Mouse (Mus musculus) regulatory T cell (primary cell): ENCODE measurements at regions not wholly inside any gene's neighbourhood (a gene's known extent, or its start where the extent isn't known, plus 50 kb on each side); places are given as distances from the start of the nearest gene placed in this dataset.

Source experiments
- in situ Hi-C: fragments of 300-600 bp; cut with MboI, MseI; formaldehyde crosslinking; loops from one replicate; pipeline ENCODE4 v1.15.1; 2025; ENCODE audit warnings: high pct_unique_total_duplicates

- in situ Hi-C loops = no loop called here
Measured at GRCm38 (mm10) chr13:97617511-97618189, 142.8 kb downstream of the Gm10260 start.

- in situ Hi-C loops = no loop called here
Measured at GRCm38 (mm10) chr13:97616919-97617318, 143.5 kb downstream of the Gm10260 start.

GRCm38 (mm10) chr13:97607221-97607723, 153.2 kb downstream of the Gm10260 start:
- in situ Hi-C loops = no loop called here

GRCm38 (mm10) chr13:97604451-97604850, 156.0 kb downstream of the Gm10260 start:
- in situ Hi-C loops = no loop called here

- in situ Hi-C loops = no loop called here
Measured at GRCm38 (mm10) chr13:97601135-97601730, 159.2 kb downstream of the Gm10260 start.

GRCm38 (mm10) chr13:97600136-97600535, 160.3 kb downstream of the Gm10260 start:
- in situ Hi-C loops = no loop called here

- in situ Hi-C loops = no loop called here
Measured at GRCm38 (mm10) chr13:97598507-97599431, 161.7 kb downstream of the Gm10260 start.

- in situ Hi-C loops = loop anchor here (5.0 kb wide), 1 partner anchor 368 kb away; no protein-coding TSS in a partner anchor
Measured at GRCm38 (mm10) chr13:97594851-97595250, 165.6 kb downstream of the Gm10260 start.

- in situ Hi-C loops = loop anchor here (5.0 kb wide), 1 partner anchor 362 kb away; no protein-coding TSS in a partner anchor
Measured at GRCm38 (mm10) chr13:97589626-97590025, 170.8 kb downstream of the Gm10260 start.

- in situ Hi-C loops = no loop called here
Measured at GRCm38 (mm10) chr13:97588085-97588484, 172.3 kb downstream of the Gm10260 start.

GRCm38 (mm10) chr13:97587088-97587487, 173.3 kb downstream of the Gm10260 start:
- in situ Hi-C loops = no loop called here

- in situ Hi-C loops = no loop called here
Measured at GRCm38 (mm10) chr13:97584045-97584444, 176.4 kb downstream of the Gm10260 start.

GRCm38 (mm10) chr13:97581380-97581779, 179.1 kb downstream of the Gm10260 start:
- in situ Hi-C loops = no loop called here

GRCm38 (mm10) chr13:97580241-97580874, 180.1 kb downstream of the Gm10260 start:
- in situ Hi-C loops = no loop called here

GRCm38 (mm10) chr13:97578595-97578994, 181.8 kb downstream of the Gm10260 start:
- in situ Hi-C loops = no loop called here

GRCm38 (mm10) chr13:97577081-97577785, 183.2 kb downstream of the Gm10260 start:
- in situ Hi-C loops = no loop called here

- in situ Hi-C loops = no loop called here
Measured at GRCm38 (mm10) chr13:97573601-97574000, 186.8 kb downstream of the Gm10260 start.

GRCm38 (mm10) chr13:97572352-97572751, 188.1 kb downstream of the Gm10260 start:
- in situ Hi-C loops = no loop called here

GRCm38 (mm10) chr13:97570009-97570408, 190.4 kb downstream of the Gm10260 start:
- in situ Hi-C loops = no loop called here

GRCm38 (mm10) chr13:97567632-97568031, 192.8 kb downstream of the Gm10260 start:
- in situ Hi-C loops = no loop called here

- in situ Hi-C loops = no loop called here
Measured at GRCm38 (mm10) chr13:97566071-97566470, 194.4 kb downstream of the Gm10260 start.
